ENCODE assay signal across 17 mouse cellular contexts in genomic region chr2:115538009-115538690, GRCm38 (mm10). TPM values are rescaled to one million over a fixed set of nuclear protein-coding genes. Genes with fewer than 3 reads are reported as not detected.
DNase-seq lines count a peak whose midpoint lies in the region; ATAC-seq lines count a peak whose summit lies in the region.
"Had no signal": no experiment of that assay in that cellular context is flagged by ENCODE, and none has a peak within 500 bp of the region (broad histone marks: within the 10 kb centered on the region; RNA-seq: fewer than 3 reads in every experiment).

No protein-coding gene starts in this region.

- H3K4me2 ChIP-seq in midbrain, embryonic 14.5 days (ENCODE audit: low read length): no peak overlapping the region
- no peak overlapping the region for H3K4me2 ChIP-seq in midbrain, embryonic 11.5 days
- peak overlapping the region; percentile 6; the same call in 1 of the 2 replicates for H3K4me2 ChIP-seq in hindbrain, embryonic 14.5 days (replicated peaks)
- 0 out of 2 replicates have a peak overlapping the region, but pooled peaks have one; percentile 8 for H3K4me2 ChIP-seq in neural tube, embryonic 14.5 days (ENCODE audit: low read depth, low read length)
- H3K4me2 ChIP-seq in intestine, embryonic 16.5 days (ENCODE audit: low read depth, low read length): no peak overlapping the region
- H3K4me2 ChIP-seq: heart, embryonic 13.5 days; limb, embryonic 13.5 days had no signal

- H3K4me3 ChIP-seq in midbrain, embryonic 14.5 days (replicated peaks; ENCODE audit: low read depth, low read length): no peak overlapping the region
- H3K4me3 ChIP-seq in midbrain, embryonic 11.5 days (ENCODE audit: low read depth, low read length): no peak overlapping the region
- H3K4me3 ChIP-seq in embryonic facial prominence, embryonic 10.5 days: no peak overlapping the region
- H3K4me3 ChIP-seq in hindbrain, embryonic 14.5 days (replicated peaks; ENCODE audit: low read length): no peak overlapping the region
- H3K4me3 ChIP-seq in neural tube, embryonic 14.5 days (ENCODE audit: low read depth, low read length): no peak overlapping the region
- no peak overlapping the region for H3K4me3 ChIP-seq in intestine, embryonic 16.5 days (ENCODE audit: low read length)
- H3K4me3 ChIP-seq: heart, embryonic 13.5 days; limb, embryonic 13.5 days had no signal

- no peak overlapping the region for H3K9ac ChIP-seq in midbrain, embryonic 14.5 days (replicated peaks; ENCODE audit: low read length)
- H3K9ac ChIP-seq in midbrain, embryonic 11.5 days (ENCODE audit: low read length): no peak overlapping the region
- H3K9ac ChIP-seq in hindbrain, embryonic 14.5 days: no peak overlapping the region
- no peak overlapping the region for H3K9ac ChIP-seq in neural tube, embryonic 14.5 days (replicated peaks; ENCODE audit: low read depth, low read length)
- no peak overlapping the region for H3K9ac ChIP-seq in intestine, embryonic 16.5 days (ENCODE audit: low read depth, low read length)
- H3K9ac ChIP-seq: heart, embryonic 13.5 days; limb, embryonic 13.5 days; liver, postnatal 0 days had no signal

- no peaks in the 10 kb centered on the region for H3K9me3 ChIP-seq in midbrain, embryonic 14.5 days (ENCODE audit: control insufficient read depth, low read length)
- H3K9me3 ChIP-seq in midbrain, embryonic 11.5 days (ENCODE audit: control insufficient read depth, low read length): no peaks in the 10 kb centered on the region
- H3K9me3 ChIP-seq in embryonic facial prominence, embryonic 10.5 days: no peaks in the 10 kb centered on the region
- H3K9me3 ChIP-seq in hindbrain, embryonic 14.5 days (ENCODE audit: control insufficient read depth, low read length): no peaks in the 10 kb centered on the region
- no peaks in the 10 kb centered on the region for H3K9me3 ChIP-seq in neural tube, embryonic 14.5 days (ENCODE audit: control insufficient read depth, low read length)
- H3K9me3 ChIP-seq in intestine, embryonic 16.5 days (ENCODE audit: control insufficient read depth, low read length): no peaks in the 10 kb centered on the region
- H3K9me3 ChIP-seq: heart, embryonic 13.5 days; limb, embryonic 13.5 days had no signal

- H3K27me3 ChIP-seq in midbrain, embryonic 14.5 days (ENCODE audit: control insufficient read depth, insufficient read depth, low read length): no peaks in the 10 kb centered on the region
- H3K27me3 ChIP-seq in midbrain, embryonic 11.5 days (ENCODE audit: control insufficient read depth, insufficient read depth, low read length): no peaks in the 10 kb centered on the region
- no peaks in the 10 kb centered on the region for H3K27me3 ChIP-seq in embryonic facial prominence, embryonic 10.5 days (replicated peaks; ENCODE audit: low read depth, poor library complexity, severe bottlenecking)
- no peaks in the 10 kb centered on the region for H3K27me3 ChIP-seq in hindbrain, embryonic 14.5 days (ENCODE audit: control insufficient read depth, insufficient read depth, low read length)
- H3K27me3 ChIP-seq in neural tube, embryonic 14.5 days (ENCODE audit: control insufficient read depth, insufficient read depth, low read length): no peaks in the 10 kb centered on the region
- H3K27me3 ChIP-seq in intestine, embryonic 16.5 days (replicated peaks; ENCODE audit: control insufficient read depth, insufficient read depth, low read length): no peaks in the 10 kb centered on the region
- H3K27me3 ChIP-seq: heart, embryonic 13.5 days had no signal

- no peaks in the 10 kb centered on the region for H3K36me3 ChIP-seq in midbrain, embryonic 14.5 days (ENCODE audit: control insufficient read depth, insufficient read depth, low read length)
- H3K36me3 ChIP-seq in midbrain, embryonic 11.5 days (ENCODE audit: control insufficient read depth, insufficient read depth, low read length): no peaks in the 10 kb centered on the region
- no peaks in the 10 kb centered on the region for H3K36me3 ChIP-seq in embryonic facial prominence, embryonic 10.5 days (replicated peaks)
- H3K36me3 ChIP-seq in hindbrain, embryonic 14.5 days (replicated peaks; ENCODE audit: control insufficient read depth, insufficient read depth): no peaks in the 10 kb centered on the region
- H3K36me3 ChIP-seq in neural tube, embryonic 14.5 days (ENCODE audit: control insufficient read depth, insufficient read depth, low read length): no peaks in the 10 kb centered on the region
- no peaks in the 10 kb centered on the region for H3K36me3 ChIP-seq in intestine, embryonic 16.5 days (ENCODE audit: control insufficient read depth, insufficient read depth, low read length)
- H3K36me3 ChIP-seq: heart, embryonic 13.5 days; limb, embryonic 13.5 days had no signal

- 0 out of 2 replicates have a peak, but pooled peaks cover 9% of the 10 kb centered on the region for H3K4me1 ChIP-seq in midbrain, embryonic 14.5 days (ENCODE audit: control insufficient read depth, insufficient read depth, low read length)
- no peaks in the 10 kb centered on the region for H3K4me1 ChIP-seq in midbrain, embryonic 11.5 days (ENCODE audit: control insufficient read depth, insufficient read depth, low read length)
- peaks cover 37% of the 10 kb centered on the region for H3K4me1 ChIP-seq in embryonic facial prominence, embryonic 10.5 days
- H3K4me1 ChIP-seq in hindbrain, embryonic 14.5 days (replicated peaks; ENCODE audit: control insufficient read depth, insufficient read depth, low read length): peaks cover 18% of the 10 kb centered on the region
- peaks cover 15% of the 10 kb centered on the region for H3K4me1 ChIP-seq in neural tube, embryonic 14.5 days (ENCODE audit: control insufficient read depth, insufficient read depth, low read length)
- no peaks in the 10 kb centered on the region for H3K4me1 ChIP-seq in intestine, embryonic 16.5 days (ENCODE audit: control insufficient read depth, insufficient read depth, low read length)

- H3K27ac ChIP-seq in midbrain, embryonic 14.5 days (replicated peaks; ENCODE audit: low read depth, low read length): 0 out of 2 replicates have a peak overlapping the region, but pooled peaks have one; percentile 22
- no peak overlapping the region for H3K27ac ChIP-seq in midbrain, embryonic 11.5 days (ENCODE audit: low read depth, low read length)
- peak overlapping the region; percentile 36; the same call in 1 of the 2 replicates for H3K27ac ChIP-seq in embryonic facial prominence, embryonic 10.5 days (replicated peaks)
- peak overlapping the region; percentile 78 for H3K27ac ChIP-seq in hindbrain, embryonic 14.5 days
- no peak overlapping the region for H3K27ac ChIP-seq in neural tube, embryonic 14.5 days (ENCODE audit: low read depth, low read length)
- H3K27ac ChIP-seq in intestine, embryonic 16.5 days (ENCODE audit: low read length): no peak overlapping the region
- H3K27ac ChIP-seq: heart, embryonic 13.5 days; limb, embryonic 13.5 days; macrophage had no signal

- DNase-seq in midbrain, embryonic 14.5 days: peak; percentile 35
- DNase-seq in midbrain, embryonic 11.5 days (ENCODE audit: low spot score, missing footprints): no peak
- DNase-seq in embryonic facial prominence, embryonic 10.5 days (ENCODE audit: low spot score): no peak
- peak; percentile 76 for DNase-seq in hindbrain, embryonic 14.5 days (ENCODE audit: low spot score)
- DNase-seq in lung, postnatal 10 days: no peak
- DNase-seq in Muller cell, postnatal 12 days (ENCODE audit: inconsistent ontology term): no peak
- DNase-seq: cerebellum, adult 11-12 months; kidney, postnatal 14 days; layer of hippocampus, postnatal 36 days; liver, postnatal 0 days; right cerebral cortex, postnatal 4 days; thymus, adult 2 months had no signal

- ATAC-seq in midbrain, embryonic 14.5 days (ENCODE audit: low FRiP score, low TSS enrichment): no peak
- no peak for ATAC-seq in midbrain, embryonic 11.5 days (ENCODE audit: low FRiP score)
- peak; percentile 82 for ATAC-seq in hindbrain, embryonic 14.5 days (ENCODE audit: low FRiP score)
- peak; percentile 96 for ATAC-seq in neural tube, embryonic 14.5 days (ENCODE audit: low read depth)
- ATAC-seq in intestine, embryonic 16.5 days: no peak
- ATAC-seq: liver, postnatal 0 days had no signal

- 62% methylated on average over 13 of the region's 13 CpGs for WGBS in midbrain, embryonic 14.5 days
- 74% methylated on average over 13 of the region's 13 CpGs for WGBS in midbrain, embryonic 11.5 days
- WGBS in embryonic facial prominence, embryonic 10.5 days: 65% methylated on average over 13 of the region's 13 CpGs
- WGBS in hindbrain, embryonic 14.5 days: 30% methylated on average over 13 of the region's 13 CpGs
- WGBS in neural tube, embryonic 14.5 days: 21% methylated on average over 13 of the region's 13 CpGs
- WGBS in intestine, embryonic 16.5 days: 54% methylated on average over 13 of the region's 13 CpGs

RNA-seq across cellular contexts. Expression of gene BC052040, which starts 43.4 kb away (rescaled TPM):
- 10.4 and 15.7 TPM in 2 replicates for polyA plus RNA-seq in midbrain, embryonic 14.5 days (2014; fragmentation: Nextera tagmentation; extraction: Ambion mirVana)
- polyA plus RNA-seq in midbrain, embryonic 11.5 days (2014; fragmentation: Nextera tagmentation; extraction: Ambion mirVana): 19.6 and 19.7 TPM in 2 replicates
- polyA plus RNA-seq in embryonic facial prominence, embryonic 10.5 days (2016; fragmentation: Nextera tagmentation; extraction: Ambion mirVana): 20.8 and 22.8 TPM in 2 replicates
- 16.6 and 20.8 TPM in 2 replicates for polyA plus RNA-seq in hindbrain, embryonic 14.5 days (2014; fragmentation: Nextera tagmentation; extraction: Ambion mirVana)
- 10.3 and 12.6 TPM in 2 replicates for polyA plus RNA-seq in neural tube, embryonic 14.5 days (2014; fragmentation: Nextera tagmentation; extraction: Ambion mirVana)
- 14.2 and 14.8 TPM in 2 replicates for polyA plus RNA-seq in intestine, embryonic 16.5 days (2015; fragmentation: Nextera tagmentation; extraction: Ambion mirVana)

Comparison
In these comparisons a context has a peak if more than half of its experiments do, and no peak if none do; other contexts are left out.
1. DNase-seq: peak in midbrain, embryonic 14.5 days (single experiment) and hindbrain, embryonic 14.5 days (single experiment); none in midbrain, embryonic 11.5 days (single experiment), embryonic facial prominence, embryonic 10.5 days (single experiment), lung, postnatal 10 days (single experiment) and Muller cell, postnatal 12 days (single experiment).
2. H3K27ac ChIP-seq: peak in midbrain, embryonic 14.5 days (single experiment), embryonic facial prominence, embryonic 10.5 days (single experiment) and hindbrain, embryonic 14.5 days (single experiment); none in midbrain, embryonic 11.5 days (single experiment), neural tube, embryonic 14.5 days (single experiment) and intestine, embryonic 16.5 days (single experiment).
3. ATAC-seq: peak in hindbrain, embryonic 14.5 days (single experiment) and neural tube, embryonic 14.5 days (single experiment); none in midbrain, embryonic 14.5 days (single experiment), midbrain, embryonic 11.5 days (single experiment) and intestine, embryonic 16.5 days (single experiment).
4. H3K4me2 ChIP-seq: peak in hindbrain, embryonic 14.5 days (single experiment) and neural tube, embryonic 14.5 days (single experiment); none in midbrain, embryonic 14.5 days (single experiment), midbrain, embryonic 11.5 days (single experiment) and intestine, embryonic 16.5 days (single experiment).